Mouse (Mus musculus) myocyte (in vitro differentiated cells): ENCODE results near the gene Pheta1. TPM values are rescaled to one million over a fixed set of nuclear protein-coding genes. Genes with fewer than 3 reads are reported as not detected.

Source experiments
- H3K27me3 ChIP-seq: one replicate; pipeline ENCODE4 v1.6.1; 2011; ENCODE audit not compliant: control insufficient read depth, insufficient read depth, insufficient read length
- H3K36me3 ChIP-seq: one replicate; pipeline ENCODE4 v1.6.1; 2011; ENCODE audit not compliant: control insufficient read depth, insufficient read depth
- H3K4me2 ChIP-seq: one replicate; pipeline ENCODE4 v1.6.1; 2011; ENCODE audit warnings: low read depth, control low read depth
- H3K4me3 ChIP-seq: one replicate; pipeline ENCODE4 v1.5.1; 2011; ENCODE audit warnings: mild to moderate bottlenecking, control low read depth, moderate library complexity
- H3K79me2 ChIP-seq: one replicate; pipeline ENCODE4 v1.6.1; 2011; ENCODE audit not compliant: control insufficient read depth, insufficient read depth
- H3ac ChIP-seq: one replicate; pipeline ENCODE4 v1.6.1; 2011; ENCODE audit not compliant: control insufficient read depth, insufficient read length
- CEBPB ChIP-seq: IDR thresholded peaks from 2 replicates; pipeline ENCODE4 v1.6.1; 2011; ENCODE audit warnings: mild to moderate bottlenecking, moderate library complexity; ENCODE audit not compliant: poor library complexity, insufficient read depth, severe bottlenecking
- E2F4 ChIP-seq: IDR thresholded peaks from one replicate; pipeline ENCODE4 v1.6.1; 2011; ENCODE audit warnings: mild to moderate bottlenecking, control low read depth, moderate library complexity; ENCODE audit not compliant: insufficient read depth
- MAX ChIP-seq: IDR thresholded peaks from one replicate; pipeline ENCODE4 v1.6.1; 2011; ENCODE audit warnings: low read depth, mild to moderate bottlenecking, control low read depth
- MYOD1 ChIP-seq, 3 experiments: IDR thresholded peaks; one replicate each; pipeline ENCODE4 v1.6.1; 2011; ENCODE audit warnings: control low read depth in 2 of 3, low read depth in 2 of 3, mild to moderate bottlenecking in 2 of 3, moderate library complexity in 1 of 3; ENCODE audit not compliant: insufficient read length in 2 of 3, control insufficient read depth in 1 of 3
- MYOG ChIP-seq, 3 experiments: IDR thresholded peaks; one replicate each; pipeline ENCODE4 v1.6.1; 2011; ENCODE audit warnings: control low read depth in 2 of 3, low read depth in 2 of 3, mild to moderate bottlenecking in 2 of 3; ENCODE audit not compliant: insufficient read length in 2 of 3, control insufficient read depth in 1 of 3, insufficient read depth in 1 of 3
- POLR2A ChIP-seq: IDR thresholded peaks from one replicate; pipeline ENCODE4 v1.6.1; 2011; ENCODE audit warnings: low read depth, mild to moderate bottlenecking, control low read depth, moderate library complexity; ENCODE audit not compliant: insufficient read length
- POLR2AphosphoS2 ChIP-seq: IDR thresholded peaks from one replicate; pipeline ENCODE4 v1.6.1; 2011; ENCODE audit warnings: low read depth, control low read depth; ENCODE audit not compliant: insufficient read length
- REST ChIP-seq: IDR thresholded peaks from one replicate; pipeline ENCODE4 v1.6.1; 2011; ENCODE audit warnings: mild to moderate bottlenecking, control low read depth, moderate library complexity; ENCODE audit not compliant: insufficient read depth, insufficient read length
- SRF ChIP-seq: IDR thresholded peaks from one replicate; pipeline ENCODE4 v1.6.1; 2011; ENCODE audit warnings: low read depth; ENCODE audit not compliant: control insufficient read depth, insufficient read length
- TCF12 ChIP-seq: IDR thresholded peaks from one replicate; pipeline ENCODE4 v1.6.1; 2011; ENCODE audit warnings: mild to moderate bottlenecking, control low read depth; ENCODE audit not compliant: poor library complexity, insufficient read depth, severe bottlenecking
- TCF3 ChIP-seq: IDR thresholded peaks from one replicate; pipeline ENCODE4 v1.6.1; 2011; ENCODE audit warnings: low read depth, control low read depth; ENCODE audit not compliant: insufficient read length
- USF1 ChIP-seq: IDR thresholded peaks from one replicate; pipeline ENCODE4 v1.6.1; 2011; ENCODE audit warnings: low read depth, mild to moderate bottlenecking, control low read depth, moderate library complexity
- polyA plus RNA-seq: library from polyadenylated mRNA; unstranded; fragments of >200 nt; fragmentation: generic; extraction: Trizol; gene quantifications from one replicate; pipeline ENCODE4 v1.2.1, GENCODE M21; 2012; ENCODE audit warnings: missing spikeins

Gene Pheta1
- polyA plus RNA-seq, 1 experiment: 9.8 TPM

- Histone ChIP-seq H3K4me2 (no peak overlapping the region), H3K36me3 (no peaks in the 10 kb centered on the region), H3K27me3 (peaks cover 35% of the 10 kb centered on the region), H3K79me2 (no peaks in the 10 kb centered on the region), H3ac (no peak overlapping the region), H3K4me3 (no peak overlapping the region)
- TF ChIP-seq TCF3 (no peak), POLR2AphosphoS2 (no peak), SRF (no peak)
Measured at GRCm38 (mm10) chr5:121864330-121864729, 15.5 kb downstream of the Pheta1 start.

GRCm38 (mm10) chr5:121867963-121868362, 19.2 kb downstream of the Pheta1 start:
- no peak for TF ChIP-seq E2F4
- no peak for TF ChIP-seq TCF12
- no peak for TF ChIP-seq SRF
- TF ChIP-seq MYOD1 (IDR thresholded peaks at IDR 0.05; ENCODE audit: control insufficient read depth in 1 of 3, insufficient read length in 2 of 3, low read depth in 2 of 3): no peak
- TF ChIP-seq REST: no peak
- TF ChIP-seq CEBPB: no peak
- TF ChIP-seq MYOG (IDR thresholded peaks at IDR 0.05; ENCODE audit: control insufficient read depth in 1 of 3, insufficient read depth in 1 of 3, insufficient read length in 2 of 3, low read depth in 2 of 3): no peak
- no peak for TF ChIP-seq POLR2A
- no peak for TF ChIP-seq POLR2AphosphoS2
- TF ChIP-seq TCF3: no peak
- no peak for TF ChIP-seq USF1
- TF ChIP-seq MAX: no peak
- H3K4me3 ChIP-seq: no peak overlapping the region
- H3K27me3 ChIP-seq: peaks cover 44% of the 10 kb centered on the region
- no peaks in the 10 kb centered on the region for H3K79me2 ChIP-seq
- no peak overlapping the region for H3ac ChIP-seq
- no peaks in the 10 kb centered on the region for H3K36me3 ChIP-seq
- no peak overlapping the region for H3K4me2 ChIP-seq

- no peak overlapping the region for H3K4me3 ChIP-seq
- no peak overlapping the region for H3ac ChIP-seq
- H3K4me2 ChIP-seq: no peak overlapping the region
- H3K79me2 ChIP-seq: no peaks in the 10 kb centered on the region
- H3K36me3 ChIP-seq: no peaks in the 10 kb centered on the region
- H3K27me3 ChIP-seq: peaks cover 71% of the 10 kb centered on the region
- TF ChIP-seq CEBPB (no peak), MYOD1 (IDR thresholded peaks at IDR 0.05; ENCODE audit: control insufficient read depth in 1 of 3, insufficient read length in 2 of 3, low read depth in 2 of 3) (no peak), MAX (no peak), SRF (no peak), POLR2A (no peak), MYOG (IDR thresholded peaks at IDR 0.05; ENCODE audit: control insufficient read depth in 1 of 3, insufficient read depth in 1 of 3, insufficient read length in 2 of 3, low read depth in 2 of 3) (no peak), REST (no peak), POLR2AphosphoS2 (no peak), TCF12 (no peak), TCF3 (no peak), E2F4 (no peak), USF1 (no peak)
Measured at GRCm38 (mm10) chr5:121870832-121871231, 22.0 kb downstream of the Pheta1 start.

GRCm38 (mm10) chr5:121871515-121872030, 22.8 kb downstream of the Pheta1 start:
- H3K79me2 ChIP-seq: no peaks in the 10 kb centered on the region
- no peaks in the 10 kb centered on the region for H3K36me3 ChIP-seq
- H3K27me3 ChIP-seq: peaks cover 71% of the 10 kb centered on the region
- TF ChIP-seq TCF12: no peak
- no peak for TF ChIP-seq E2F4
- TF ChIP-seq SRF: no peak
- TF ChIP-seq POLR2AphosphoS2: no peak
- no peak for TF ChIP-seq USF1
- TF ChIP-seq POLR2A: no peak
- TF ChIP-seq TCF3: no peak
- TF ChIP-seq MAX: no peak
- no peak for TF ChIP-seq REST
- TF ChIP-seq MYOD1 (IDR thresholded peaks at IDR 0.05; ENCODE audit: control insufficient read depth in 1 of 3, insufficient read length in 2 of 3, low read depth in 2 of 3): no peak
- no peak for TF ChIP-seq CEBPB
- TF ChIP-seq MYOG (IDR thresholded peaks at IDR 0.05; ENCODE audit: control insufficient read depth in 1 of 3, insufficient read depth in 1 of 3, insufficient read length in 2 of 3, low read depth in 2 of 3): no peak
- no peak overlapping the region for H3K4me2 ChIP-seq
- H3ac ChIP-seq: no peak overlapping the region
- no peak overlapping the region for H3K4me3 ChIP-seq

- Histone ChIP-seq H3K36me3 (no peaks in the 10 kb centered on the region), H3K4me3 (no peak overlapping the region), H3K27me3 (peaks cover 71% of the 10 kb centered on the region), H3ac (no peak overlapping the region), H3K79me2 (no peaks in the 10 kb centered on the region), H3K4me2 (no peak overlapping the region)
- TF ChIP-seq SRF (no peak), MYOG (IDR thresholded peaks at IDR 0.05; ENCODE audit: control insufficient read depth in 1 of 3, insufficient read depth in 1 of 3, insufficient read length in 2 of 3, low read depth in 2 of 3) (no peak), E2F4 (no peak), POLR2AphosphoS2 (no peak), MAX (no peak)
Measured at GRCm38 (mm10) chr5:121872158-121872557, 23.4 kb downstream of the Pheta1 start.
